ENCODE assay signal across 20 mouse cellular contexts in genomic region chr7:120182891-120183290, GRCm38 (mm10). TPM values are rescaled to one million over a fixed set of nuclear protein-coding genes. Genes with fewer than 3 reads are reported as not detected.
DNase-seq lines count a peak whose midpoint lies in the region; ATAC-seq and TF ChIP-seq lines count a peak whose summit lies in the region.
"Had no signal": no experiment of that assay in that cellular context is flagged by ENCODE, and none has a peak within 500 bp of the region (broad histone marks: within the 10 kb centered on the region; RNA-seq: fewer than 3 reads in every experiment).

No protein-coding gene starts in this region.

- no peak for TF ChIP-seq CTCF in kidney, adult 2 months (conservative IDR thresholded peaks at IDR 0.05; ENCODE audit: insufficient read depth, insufficient read length, low read depth, low read length)

- H3K4me1 ChIP-seq in kidney, adult 2 months (ENCODE audit: control insufficient read depth, insufficient read depth, low read length), result peaks cover 2% of the 10 kb centered on the region; the same call in 1 of the 2 replicates
- H3K4me1 ChIP-seq in kidney, embryonic 15.5 days, result no peaks in the 10 kb centered on the region

- no peaks in the 10 kb centered on the region for H3K9me3 ChIP-seq in kidney, embryonic 15.5 days (replicated peaks)
- H3K9me3 ChIP-seq: G1E had no signal

- no peak for ATAC-seq in kidney, embryonic 15.5 days (replicated peaks; ENCODE audit: low FRiP score)
- ATAC-seq: activated CD4-positive, CD25-positive, alpha-beta regulatory T cell, adult 4 months; CD4-positive, CD25-positive, alpha-beta regulatory T cell, adult 4 months; Patski had no signal

- no peaks in the 10 kb centered on the region for H3K27me3 ChIP-seq in kidney, adult 2 months (replicated peaks; ENCODE audit: control insufficient read depth, insufficient read depth, low read length)
- no peaks in the 10 kb centered on the region for H3K27me3 ChIP-seq in kidney, embryonic 15.5 days
- H3K27me3 ChIP-seq: Patski had no signal

- no peak overlapping the region for H3K27ac ChIP-seq in kidney, adult 2 months (ENCODE audit: insufficient read depth, low read depth, low read length)
- H3K27ac ChIP-seq in kidney, embryonic 15.5 days, result no peak overlapping the region

- H3K4me3 ChIP-seq in kidney, adult 2 months (ENCODE audit: insufficient read depth, low read depth, low read length), result no peak overlapping the region
- no peak overlapping the region for H3K4me3 ChIP-seq in kidney, embryonic 15.5 days (replicated peaks)

- no peak overlapping the region for H3K4me2 ChIP-seq in kidney, embryonic 15.5 days

- peaks cover 4% of the 10 kb centered on the region; the same call in 1 of the 2 replicates for H3K36me3 ChIP-seq in kidney, adult 2 months (ENCODE audit: control insufficient read depth, insufficient read depth, low read length)
- 0 out of 2 replicates have a peak, but pooled peaks cover 3% of the 10 kb centered on the region for H3K36me3 ChIP-seq in kidney, embryonic 15.5 days
- H3K36me3 ChIP-seq: G1E had no signal

- no peak for TF ChIP-seq POLR2A in kidney, adult 2 months (IDR thresholded peaks at IDR 0.05; ENCODE audit: low read depth, low read length)

- peak; percentile 56 for DNase-seq in kidney, adult 2 months
- DNase-seq in kidney, adult 9 months, result peak; percentile 75
- DNase-seq in kidney, postnatal 10 days, result no peak
- DNase-seq: adrenal gland, adult 2 months; adrenal gland, adult 8-10 months; adrenal gland, postnatal 10 days; adrenal gland, postnatal 14 days; adrenal gland, postnatal 25 days; adrenal gland, postnatal 36 days; B cell, adult 2 months; cerebellum, adult 11 months; cerebellum, adult 11-12 months; cerebellum, adult 18-20 months had no signal

- H3K9ac ChIP-seq in kidney, embryonic 15.5 days, result no peak overlapping the region

RNA-seq across cellular contexts. Expression of gene Anks4b, which starts 9.2 kb away (rescaled TPM):
- polyA plus RNA-seq in kidney, adult 2 months (2012; rRNA removed), result 10.8 and 15.0 TPM in 2 replicates
- polyA plus RNA-seq in kidney, embryonic 15.5 days (2015; fragmentation: Nextera tagmentation; extraction: Ambion mirVana), result 3.0 and 3.1 TPM in 2 replicates
- polyA plus RNA-seq: activated CD4-positive, CD25-positive, alpha-beta regulatory T cell, adult 4 months; adrenal gland, adult 2 months; brain, embryonic 14.5 days; C2C12; CD4-positive, CD25-positive, alpha-beta regulatory T cell, adult 4 months; G1E; Patski had no signal

RNA-seq across cellular contexts. Expression of gene Crym, which starts 19.0 kb away (rescaled TPM):
- 30.2 and 30.9 TPM in 2 replicates for polyA plus RNA-seq in kidney, adult 2 months (2012; rRNA removed)
- polyA plus RNA-seq in kidney, embryonic 15.5 days (2015; fragmentation: Nextera tagmentation; extraction: Ambion mirVana), result 72.5 and 76.1 TPM in 2 replicates
- polyA plus RNA-seq: activated CD4-positive, CD25-positive, alpha-beta regulatory T cell, adult 4 months; C2C12; CD4-positive, CD25-positive, alpha-beta regulatory T cell, adult 4 months; G1E; Patski had no signal

RNA-seq across cellular contexts. Expression of gene Abca14, which starts 20.9 kb away (rescaled TPM):
- polyA plus RNA-seq in kidney, adult 2 months (2012; rRNA removed), result 0.03 and 0.06 TPM in 2 replicates
- 0.22 TPM in 1 of 2 replicates, not detected in the other for polyA plus RNA-seq in kidney, embryonic 15.5 days (2015; fragmentation: Nextera tagmentation; extraction: Ambion mirVana)
- polyA plus RNA-seq: activated CD4-positive, CD25-positive, alpha-beta regulatory T cell, adult 4 months; adrenal gland, adult 2 months; C2C12; CD4-positive, CD25-positive, alpha-beta regulatory T cell, adult 4 months; G1E; Patski had no signal

RNA-seq across cellular contexts. Expression of gene Zp2, which starts 37.8 kb away (rescaled TPM):
- polyA plus RNA-seq in kidney, adult 2 months (2012; rRNA removed), result not detected in 2 replicates
- polyA plus RNA-seq in kidney, embryonic 15.5 days (2015; fragmentation: Nextera tagmentation; extraction: Ambion mirVana), result 0.17 and 0.19 TPM in 2 replicates
- polyA plus RNA-seq: activated CD4-positive, CD25-positive, alpha-beta regulatory T cell, adult 4 months; adrenal gland, adult 2 months; brain, embryonic 14.5 days; C2C12; CD4-positive, CD25-positive, alpha-beta regulatory T cell, adult 4 months; G1E; Patski had no signal
